Mouse (Mus musculus): Measurements from ENCODE around the gene Magi2. TPM values are rescaled to one million over a fixed set of nuclear protein-coding genes. Genes with fewer than 3 reads are reported as not detected.
A peak's percentile ranks its signal among the peaks of the same experiment; 100 is the strongest.

Gene Magi2
- total RNA-seq, 1 experiment from 2014 or later = 7.6 TPM

DNA sequence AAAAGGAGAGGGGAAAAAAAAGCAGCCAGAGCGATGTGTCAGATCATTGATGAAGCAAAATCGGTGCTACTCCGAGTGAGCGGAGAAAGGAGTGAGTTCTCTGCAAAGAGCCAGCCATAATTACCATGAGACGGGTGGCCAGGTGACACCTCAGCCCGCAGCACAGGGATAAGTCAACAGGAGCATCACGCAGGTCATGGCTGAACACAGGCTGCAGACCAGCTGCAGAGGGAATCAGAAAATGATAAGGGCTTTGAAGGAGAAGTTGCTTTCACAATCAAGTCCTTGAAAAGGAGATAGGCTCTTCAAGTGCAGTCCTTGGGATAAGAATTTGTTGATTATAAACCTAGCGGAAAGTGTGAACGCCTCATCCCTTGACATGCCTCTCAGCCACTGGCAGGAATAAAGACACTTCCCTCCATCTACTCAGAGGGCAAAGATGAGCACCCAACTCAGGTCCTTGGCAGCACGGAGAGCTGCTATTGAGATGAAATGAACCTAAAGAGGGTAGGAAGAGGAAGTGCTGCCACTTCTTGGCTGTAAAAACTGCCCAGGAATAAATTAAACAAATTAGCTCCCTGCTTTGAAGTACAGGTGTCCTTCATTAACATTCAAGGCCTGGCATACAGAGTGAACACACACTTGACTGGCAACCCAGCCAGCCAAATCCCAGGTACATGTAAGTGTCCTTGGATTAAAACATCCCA, 1428.1 kb downstream of the Magi2 start:
- DNase-seq = no peak

GRCm38 (mm10) chr5:20657056-20657455, 1430.2 kb downstream of the Magi2 start:
- no peak for DNase-seq

- DNase-seq = no peak
These were observed 1440.8 kb downstream of the Magi2 start for GRCm38 (mm10) chr5:20667601-20668000.

GRCm38 (mm10) chr5:20668736-20669355, 1442.0 kb downstream of the Magi2 start:
- DNase-seq = no peak

GRCm38 (mm10) chr5:20669456-20669855, 1442.6 kb downstream of the Magi2 start:
- DNase-seq = no peak

GRCm38 (mm10) chr5:20671826-20672225, 1445.0 kb downstream of the Magi2 start:
- DNase-seq = no peak

GRCm38 (mm10) chr5:20674523-20674922, 1447.7 kb downstream of the Magi2 start:
- DNase-seq = peak; percentile 23

- no peak for DNase-seq
These were observed 1448.4 kb downstream of the Magi2 start for GRCm38 (mm10) chr5:20675163-20675665.

- DNase-seq = peak; percentile 25
These were observed 1449.5 kb downstream of the Magi2 start for GRCm38 (mm10) chr5:20676193-20676871.

GRCm38 (mm10) chr5:20677246-20677645, 1450.4 kb downstream of the Magi2 start:
- no peak for DNase-seq

- DNase-seq = no peak
These were observed 1451.7 kb downstream of the Magi2 start for GRCm38 (mm10) chr5:20678573-20678972.

- no peak for DNase-seq
These were observed 1453.1 kb downstream of the Magi2 start for GRCm38 (mm10) chr5:20679920-20680319.

DNA sequence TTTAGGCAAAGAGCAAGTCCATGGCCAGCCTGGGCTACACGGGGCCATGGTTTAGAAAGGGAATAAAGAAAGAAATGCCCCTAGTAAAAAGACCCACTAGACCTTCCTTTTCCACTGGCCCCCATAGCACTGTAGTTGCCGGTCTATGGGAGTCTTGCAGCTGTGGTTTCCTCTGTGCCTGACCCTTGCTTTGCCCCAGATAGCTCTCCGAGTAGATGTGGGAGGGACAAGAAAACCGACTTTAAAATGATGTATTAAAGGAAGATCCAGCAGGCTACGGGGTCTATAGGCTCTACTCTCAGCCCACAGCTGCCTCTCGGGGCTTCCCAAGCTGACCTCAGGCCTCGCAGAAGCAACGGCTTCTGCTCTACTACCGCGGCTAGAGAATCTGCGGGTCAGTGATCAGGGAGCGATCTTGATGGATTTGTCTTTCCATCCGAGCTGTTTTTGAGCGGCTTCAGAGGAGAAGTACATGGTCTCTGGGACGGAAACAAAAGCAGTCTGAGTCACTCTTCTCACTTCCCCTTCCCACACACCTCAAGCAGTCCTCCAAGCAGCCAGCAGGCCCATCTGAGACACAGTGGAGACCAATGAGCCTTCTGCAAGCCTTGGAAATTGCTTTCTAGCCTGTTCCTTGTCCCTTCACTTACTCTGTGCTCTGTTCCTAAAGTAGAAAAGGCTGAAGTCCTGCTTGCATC, 1454.1 kb downstream of the Magi2 start:
- DNase-seq = no peak

DNA sequence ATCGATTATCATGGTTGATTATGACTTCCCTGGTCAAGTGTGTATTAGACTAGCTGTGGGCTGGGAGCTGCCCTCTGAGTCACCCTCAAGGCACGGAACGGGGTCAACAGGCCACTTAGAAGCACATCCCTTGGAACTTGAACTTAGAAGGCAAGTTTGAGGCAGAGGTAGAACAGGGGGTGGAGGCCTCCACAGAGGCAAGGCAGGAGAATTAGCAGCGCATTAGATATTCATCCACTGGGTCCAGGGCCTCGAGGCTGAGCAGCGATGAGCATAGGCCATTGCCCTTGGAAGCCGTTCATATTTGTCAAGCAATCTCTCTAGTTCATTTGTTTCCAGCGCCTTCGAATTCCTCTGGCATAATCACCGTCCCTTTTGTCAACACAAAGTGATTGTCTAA, 1454.8 kb downstream of the Magi2 start:
- DNase-seq = no peak

- DNase-seq = no peak
These were observed 1455.4 kb downstream of the Magi2 start for GRCm38 (mm10) chr5:20682208-20682607.

GRCm38 (mm10) chr5:20684112-20684511, 1457.3 kb downstream of the Magi2 start:
- DNase-seq = no peak

DNA sequence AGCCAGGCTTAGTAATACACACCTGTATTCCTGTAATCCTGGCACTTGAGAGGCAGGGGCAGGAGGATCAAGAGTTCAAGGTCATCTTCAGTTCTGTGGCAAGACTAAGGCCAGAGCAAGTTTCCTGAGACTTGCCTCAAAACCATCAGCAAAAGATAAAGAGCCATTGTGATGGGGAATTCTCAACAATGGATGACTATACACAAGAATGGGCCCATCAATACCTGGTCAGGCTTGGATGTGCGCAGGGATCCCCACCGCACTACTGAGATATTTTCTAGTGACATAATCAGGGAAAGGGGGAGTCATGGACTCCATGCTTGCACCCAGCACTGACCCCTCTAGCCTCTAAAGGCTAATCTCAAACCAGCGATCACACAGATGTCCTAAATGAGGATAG, 1465.4 kb downstream of the Magi2 start:
- no peak for DNase-seq

- no peak for DNase-seq
These were observed 1472.3 kb downstream of the Magi2 start for GRCm38 (mm10) chr5:20699116-20699515.

- DNase-seq = peak; percentile 90
These were observed 1474.9 kb downstream of the Magi2 start for GRCm38 (mm10) chr5:20701483-20702421.

GRCm38 (mm10) chr5:20702480-20703303, 1475.9 kb downstream of the Magi2 start:
- peak; percentile 38 for DNase-seq

All from adrenal gland, postnatal 14 days (tissue).